Mouse (Mus musculus): ENCODE measurements around the gene Mrps30.
"Not testable (repeated sequence)": the region's sequence is repeated elsewhere in the genome, so short reads cannot be mapped to it uniquely, and the experiment has no call there.

Mrps30 gene

GRCm38 (mm10) chr13:118386511-118387447, at the start of gene Mrps30, which contains the start of gene B430218F22Rik:
TSS of gene Mrps30 (minus strand) at chr13:118387252.
TSS of gene B430218F22Rik (plus strand) at chr13:118386630.
- peak; percentile 90 for DNase-seq

DNA sequence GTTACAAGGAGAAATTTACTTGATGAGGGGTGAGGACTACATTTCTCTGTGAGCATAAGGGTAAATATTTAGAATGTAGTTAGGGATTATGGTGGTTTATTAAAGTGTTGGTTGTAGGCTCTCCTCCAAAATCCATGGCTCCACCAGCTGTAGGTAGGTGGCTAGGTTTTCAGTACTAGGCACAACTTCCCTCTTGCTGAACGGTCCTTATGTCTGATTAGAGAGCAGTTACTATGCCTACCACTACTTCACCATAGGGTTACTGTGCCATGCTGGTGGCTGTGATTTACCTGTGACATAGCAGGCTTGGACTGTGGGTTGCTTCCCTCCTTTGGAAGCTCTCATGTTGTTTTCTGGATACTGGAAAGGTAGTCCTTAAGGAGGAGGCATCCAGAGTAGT, 33.8 kb upstream of the Mrps30 start:
- no peak for DNase-seq

DNA sequence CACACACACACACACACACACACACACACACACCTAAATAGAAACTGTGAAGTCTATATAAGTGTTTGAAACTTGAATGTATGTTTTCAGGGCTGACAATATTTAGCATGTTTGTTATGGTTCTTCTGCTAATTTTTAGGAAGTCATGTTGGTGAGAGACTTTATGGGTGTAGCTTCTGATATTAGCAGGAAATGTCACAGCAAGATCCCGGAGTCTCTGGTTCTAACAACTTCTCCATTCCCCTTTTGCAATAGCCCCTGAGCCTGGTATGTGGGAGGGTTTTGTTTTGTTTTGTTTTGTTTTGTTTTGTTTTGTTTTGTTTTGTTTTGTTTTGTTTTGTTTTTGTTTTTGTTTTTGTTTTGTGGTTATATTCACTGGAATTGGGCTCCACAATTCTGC, 33.4 kb upstream of the Mrps30 start:
- no peak for DNase-seq

DNA sequence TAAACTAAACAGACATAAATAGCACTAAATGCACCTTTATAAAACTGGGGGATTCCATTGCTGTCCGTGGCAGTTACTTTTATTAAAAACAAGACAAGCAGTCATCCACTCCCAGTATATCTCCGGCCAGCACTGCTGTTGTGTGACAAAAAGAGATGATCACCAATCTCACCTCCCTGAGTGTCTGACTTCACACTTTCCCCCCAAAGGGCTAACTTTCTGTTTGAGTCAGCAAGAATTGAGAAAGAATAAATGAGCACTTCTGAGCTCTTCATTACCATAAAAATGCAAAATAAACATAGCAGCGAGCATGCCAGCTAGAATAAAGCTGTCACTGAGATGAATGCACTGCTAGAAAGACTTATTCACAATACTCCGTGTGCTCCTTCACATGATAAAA, 31.1 kb upstream of the Mrps30 start:
- DNase-seq, result no peak

DNA sequence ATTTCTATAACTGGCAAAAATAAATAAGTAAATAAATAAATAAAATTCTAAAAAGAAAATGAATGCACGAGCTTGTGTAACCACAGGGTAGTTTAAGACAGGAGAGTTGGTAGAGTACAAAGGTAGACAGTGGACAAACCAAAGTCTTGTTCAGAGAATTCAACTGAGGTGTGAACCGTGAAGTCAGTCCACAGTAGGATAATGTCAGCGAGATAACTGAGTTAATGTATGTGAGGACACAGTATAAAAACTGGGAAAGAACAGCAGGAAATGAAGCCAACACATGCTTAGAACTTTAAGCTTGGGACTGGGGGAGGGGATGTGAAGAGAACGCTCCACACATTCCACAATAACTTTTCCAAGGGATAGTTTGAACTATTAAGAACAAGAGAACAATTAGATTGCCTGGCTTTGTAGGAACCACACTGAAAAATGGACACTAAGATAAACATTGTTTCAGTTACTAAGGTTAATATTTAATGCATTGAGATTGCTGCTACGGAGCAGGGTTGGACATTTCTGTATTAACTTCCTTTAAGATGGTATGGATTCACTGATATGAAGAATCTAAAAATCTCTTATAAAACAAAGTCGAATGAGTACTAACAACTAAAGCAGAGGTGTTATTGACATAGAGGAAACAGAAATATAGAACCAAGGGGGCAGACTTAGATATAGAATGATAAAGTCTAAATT, 24.4 kb upstream of the Mrps30 start:
- DNase-seq, result no peak

- DNase-seq, result no peak
These were observed 16.5 kb upstream of the Mrps30 start for GRCm38 (mm10) chr13:118403544-118403943.

DNA sequence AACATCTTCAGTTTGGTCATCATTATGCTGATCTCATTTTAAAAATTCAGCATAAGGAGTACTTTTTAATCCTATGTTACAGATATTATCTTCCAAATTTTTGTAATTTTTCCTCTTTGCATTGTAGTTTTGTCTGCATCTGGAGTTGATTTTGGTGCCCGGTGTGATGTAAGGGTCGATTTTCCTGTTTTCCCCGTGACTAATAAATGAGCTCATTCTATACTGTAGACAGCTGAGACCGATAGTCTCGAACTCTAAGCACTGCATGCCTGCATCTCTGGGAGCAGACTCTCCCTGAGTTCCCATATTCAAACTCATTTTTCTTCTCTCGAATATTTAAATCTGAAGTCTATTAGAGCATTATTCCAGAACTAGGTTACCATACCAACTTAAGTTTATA, 13.3 kb upstream of the Mrps30 start:
- DNase-seq, result no peak

DNA sequence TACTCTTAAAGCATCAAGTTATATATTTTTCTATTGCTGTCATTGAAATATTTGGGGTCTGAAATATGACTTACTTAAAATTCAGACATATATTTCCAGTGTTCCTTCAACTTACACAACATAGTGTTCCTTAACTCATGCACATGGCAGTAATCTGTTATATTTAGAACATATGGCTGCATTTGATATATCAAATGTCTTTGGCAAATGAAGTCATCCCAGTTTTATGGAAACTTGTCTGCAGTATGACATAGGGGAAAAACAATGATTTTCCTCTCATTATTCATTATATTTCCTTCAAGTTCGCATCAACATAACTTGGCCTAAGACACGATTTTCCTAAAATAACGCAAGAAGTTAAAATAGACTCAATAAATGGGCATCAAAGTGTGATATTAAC, 8.8 kb upstream of the Mrps30 start:
- DNase-seq, result no peak

GRCm38 (mm10) chr13:118387448-118387801, 373 bp upstream of the Mrps30 start:
- DNase-seq, result not testable (repeated sequence)

- DNase-seq, result no peak
These were observed 6.7 kb downstream of the Mrps30 start for GRCm38 (mm10) chr13:118380381-118380780.

DNA sequence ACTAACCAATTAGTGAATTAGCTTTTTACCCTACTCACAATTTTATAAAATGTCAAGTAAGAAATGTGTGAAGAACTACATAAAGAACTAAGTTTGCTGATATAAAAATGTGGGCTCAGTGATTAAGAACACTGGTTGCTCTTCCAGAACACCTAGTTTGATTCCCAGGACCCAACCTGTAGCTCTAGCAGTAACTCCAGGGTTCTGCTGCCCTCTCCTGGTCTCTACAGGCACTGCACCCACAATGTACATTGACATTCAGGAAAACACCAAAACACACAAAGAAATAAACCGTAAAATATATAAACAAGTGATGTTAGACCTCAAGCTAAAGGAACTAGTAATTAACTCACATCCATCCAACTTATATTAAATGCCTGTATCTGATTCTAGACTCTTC, 7.9 kb downstream of the Mrps30 start:
- peak; percentile 22 for DNase-seq

GRCm38 (mm10) chr13:118372871-118373270, 14.2 kb downstream of the Mrps30 start:
- no peak for DNase-seq

GRCm38 (mm10) chr13:118365774-118366173, 21.3 kb downstream of the Mrps30 start:
- no peak for DNase-seq

- DNase-seq, result no peak
These were observed 23.7 kb downstream of the Mrps30 start for GRCm38 (mm10) chr13:118363342-118363741.

- no peak for DNase-seq
These were observed 36.2 kb downstream of the Mrps30 start for GRCm38 (mm10) chr13:118350870-118351269.

GRCm38 (mm10) chr13:118350257-118350656, 36.8 kb downstream of the Mrps30 start:
- no peak for DNase-seq

Data from cerebellum, adult 11 months (tissue).